Mouse (Mus musculus) embryo, embryonic 11.5 days (tissue): ENCODE data around the gene Kdm3a.
A peak's percentile ranks its signal among the peaks of the same experiment; 100 is the strongest.

Source experiments
- DNase-seq: peaks from one replicate; pipeline ENCODE4 v3.0.0-alpha.2; 2012; ENCODE audit warnings: low read depth, low spot score

Kdm3a gene

DNA sequence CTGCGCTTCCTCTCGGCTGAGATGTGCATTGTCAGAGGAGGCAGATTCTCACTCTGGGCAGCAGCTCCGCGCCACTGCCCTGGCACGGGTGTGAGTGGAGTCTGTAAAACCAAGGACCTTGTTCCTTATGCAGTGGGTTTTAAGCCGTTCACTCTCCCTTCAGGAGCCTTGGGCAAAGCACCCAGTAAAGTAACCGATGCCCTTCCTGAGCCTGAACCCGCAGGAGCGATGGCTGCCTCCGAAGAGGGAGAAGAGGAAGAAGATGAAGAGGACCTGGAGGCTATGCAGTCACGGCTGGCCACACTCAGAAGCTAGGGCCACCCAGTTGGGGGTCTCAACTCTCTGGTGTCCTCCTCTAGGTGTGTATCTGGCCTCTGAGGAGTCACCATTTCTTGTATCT lies 53.3 kb downstream of the Kdm3a start:
- no peak for DNase-seq

- DNase-seq: no peak
These were observed 57.4 kb downstream of the Kdm3a start for GRCm38 (mm10) chr6:71575359-71575758.

DNA sequence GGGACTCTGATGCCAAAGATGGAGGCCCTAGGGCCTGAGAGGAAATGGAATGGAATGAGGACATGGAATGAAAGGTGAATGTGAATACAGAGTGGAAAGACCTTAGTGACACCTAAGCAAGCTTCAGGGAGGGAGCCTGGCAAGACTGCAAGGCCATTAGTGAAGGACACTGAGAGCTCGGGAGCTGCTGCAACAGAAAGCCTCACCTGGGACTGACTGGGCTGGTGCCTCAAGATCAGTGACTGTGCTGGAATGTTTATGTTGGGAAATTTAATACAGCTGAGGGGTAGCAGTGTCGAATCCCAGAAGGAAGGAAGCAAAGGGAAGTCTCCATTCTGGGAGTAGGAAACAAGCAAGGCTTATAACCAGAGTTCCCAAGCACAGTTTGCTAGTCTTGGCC lies 63.8 kb downstream of the Kdm3a start:
- no peak for DNase-seq

DNA sequence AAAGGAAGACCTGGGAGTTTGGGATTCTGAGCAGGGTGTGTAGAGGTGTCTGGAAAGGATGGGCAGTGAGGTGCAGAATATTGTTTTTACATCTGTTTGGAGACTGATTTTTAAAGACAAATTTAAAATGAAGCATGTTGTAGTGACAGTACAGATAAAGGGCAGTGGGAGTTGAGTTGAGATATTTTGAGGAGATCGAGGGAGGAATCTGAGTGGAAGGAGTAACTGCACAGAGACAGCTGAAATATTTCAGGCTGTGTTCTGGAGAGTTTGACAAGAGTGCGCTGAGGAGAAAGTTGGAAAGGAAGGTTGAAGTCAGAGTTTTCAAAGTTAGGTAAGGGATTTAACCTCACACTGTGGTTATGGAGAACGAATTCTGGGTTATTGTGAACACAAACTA lies 64.2 kb downstream of the Kdm3a start:
- no peak for DNase-seq

- no peak for DNase-seq
These were observed 76.0 kb downstream of the Kdm3a start for GRCm38 (mm10) chr6:71556826-71557225.

GRCm38 (mm10) chr6:71555507-71555951 lies 77.3 kb downstream of the Kdm3a start:
- DNase-seq: no peak

GRCm38 (mm10) chr6:71543686-71544499 lies 88.9 kb downstream of the Kdm3a start, which contains the start of gene Chmp3:
TSS of gene Chmp3 (plus strand) at chr6:71543797.
- peak; percentile 89 for DNase-seq
